Mouse (Mus musculus) frontal cortex, postnatal 36 days (tissue): ENCODE measurements around the gene Ngfr.
A peak's percentile ranks its signal among the peaks of the same experiment; 100 is the strongest.

Experiments used
- DNase-seq, 2 experiments: peaks; one replicate each; pipeline ENCODE4 v3.0.0; 2022; ENCODE audit warnings: low spot score in 2 of 2

Gene Ngfr

GRCm38 (mm10) chr11:95595438-95596149, 8.1 kb upstream of the Ngfr start:
- no peak for DNase-seq

- DNase-seq, result no peak
Observed at GRCm38 (mm10) chr11:95594686-95595212, 7.2 kb upstream of the Ngfr start.

GRCm38 (mm10) chr11:95593501-95593900, 6.0 kb upstream of the Ngfr start:
- DNase-seq, result no peak

- no peak for DNase-seq
Observed at GRCm38 (mm10) chr11:95592691-95593090, 5.2 kb upstream of the Ngfr start.

GRCm38 (mm10) chr11:95589195-95589594, 1.7 kb upstream of the Ngfr start:
- DNase-seq, result no peak

GRCm38 (mm10) chr11:95586751-95587422, 648 bp downstream of the Ngfr start:
- no peak for DNase-seq

- DNase-seq, result peak; percentile 78 to 85
Observed at GRCm38 (mm10) chr11:95586184-95586583, 1.4 kb downstream of the Ngfr start.

- DNase-seq, result no peak
Observed at GRCm38 (mm10) chr11:95585684-95586083, 1.9 kb downstream of the Ngfr start.

GRCm38 (mm10) chr11:95585281-95585680, 2.3 kb downstream of the Ngfr start:
- DNase-seq, result no peak

GRCm38 (mm10) chr11:95584651-95585050, 2.9 kb downstream of the Ngfr start:
- no peak for DNase-seq

- DNase-seq, result no peak
Observed at GRCm38 (mm10) chr11:95583396-95583795, 4.1 kb downstream of the Ngfr start.

GRCm38 (mm10) chr11:95582193-95582592, 5.3 kb downstream of the Ngfr start:
- DNase-seq, result no peak

- no peak for DNase-seq
Observed at GRCm38 (mm10) chr11:95579455-95579854, 8.1 kb downstream of the Ngfr start.

- DNase-seq, result no peak
Observed at GRCm38 (mm10) chr11:95577776-95578446, 9.6 kb downstream of the Ngfr start.

- DNase-seq, result no peak
Observed at GRCm38 (mm10) chr11:95576299-95576698, 11.2 kb downstream of the Ngfr start.

GRCm38 (mm10) chr11:95575791-95576190, 11.7 kb downstream of the Ngfr start:
- no peak for DNase-seq

GRCm38 (mm10) chr11:95574786-95575334, 12.7 kb downstream of the Ngfr start:
- DNase-seq, result no peak

- DNase-seq, result no peak
Observed at GRCm38 (mm10) chr11:95572227-95572626, 15.3 kb downstream of the Ngfr start.

- no peak for DNase-seq
Observed at GRCm38 (mm10) chr11:95571755-95572154, 15.8 kb downstream of the Ngfr start.

- DNase-seq, result no peak
Observed at GRCm38 (mm10) chr11:95570827-95571619, 16.5 kb downstream of the Ngfr start.

GRCm38 (mm10) chr11:95569908-95570307, 17.6 kb downstream of the Ngfr start:
- DNase-seq, result no peak
